Mouse (Mus musculus) thymus, postnatal 14 days (tissue): Measurements from ENCODE around the gene Nfx1.

Experiments used
- DNase-seq: peaks from one replicate; pipeline ENCODE4 v3.0.0; 2021

The Nfx1 gene

GRCm38 (mm10) chr4:41048926-41049325 lies 78.2 kb downstream of the Nfx1 start:
- no peak for DNase-seq

DNA sequence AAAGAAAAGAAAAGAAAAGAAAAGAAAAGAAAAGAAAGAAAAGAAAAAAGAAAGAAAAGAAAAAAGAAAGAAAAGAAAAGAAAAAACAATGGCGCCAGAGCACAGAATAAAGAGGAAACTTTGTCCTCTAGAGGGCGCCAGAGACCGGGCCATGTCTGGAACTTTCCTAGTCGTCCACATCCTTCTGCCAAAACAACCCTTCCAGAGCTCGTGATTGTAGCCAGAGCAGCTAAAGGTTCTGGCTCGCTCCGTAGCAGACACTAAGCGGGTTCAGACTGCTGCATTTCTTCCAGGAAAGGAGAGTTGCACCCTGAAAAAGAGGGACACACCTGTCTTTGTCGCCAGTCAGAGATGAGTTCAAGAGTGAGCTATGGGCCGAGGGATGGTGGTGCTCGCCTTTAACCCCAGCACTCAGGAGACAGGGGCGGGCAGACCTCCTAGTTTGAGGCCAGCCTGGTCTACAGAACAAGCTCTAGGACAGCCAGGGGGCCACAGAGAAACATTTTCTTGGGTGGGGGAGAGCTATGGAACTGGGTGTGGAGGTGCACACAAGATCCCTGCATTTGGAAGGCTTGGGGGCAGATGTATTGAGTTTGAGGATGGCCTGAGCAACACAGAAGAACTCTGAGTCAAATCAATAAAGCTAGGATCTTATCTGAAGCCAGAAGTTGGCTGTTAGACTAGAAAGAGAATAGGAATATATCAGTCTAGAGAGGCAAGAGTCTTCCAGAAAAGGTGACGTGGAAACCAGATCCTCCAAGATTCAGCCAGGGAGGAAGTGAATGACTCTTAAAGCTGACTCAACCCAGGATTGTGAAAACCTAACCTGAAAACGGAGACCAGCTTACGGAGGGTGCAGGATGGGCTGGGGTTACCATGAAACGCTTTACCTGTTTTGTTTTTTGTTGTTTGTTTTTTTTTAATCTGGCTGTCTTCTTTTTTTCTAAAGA lies 80.3 kb downstream of the Nfx1 start:
- DNase-seq: peak; percentile 79

- DNase-seq: no peak
Observed at GRCm38 (mm10) chr4:41051781-41052180, 81.1 kb downstream of the Nfx1 start.

DNA sequence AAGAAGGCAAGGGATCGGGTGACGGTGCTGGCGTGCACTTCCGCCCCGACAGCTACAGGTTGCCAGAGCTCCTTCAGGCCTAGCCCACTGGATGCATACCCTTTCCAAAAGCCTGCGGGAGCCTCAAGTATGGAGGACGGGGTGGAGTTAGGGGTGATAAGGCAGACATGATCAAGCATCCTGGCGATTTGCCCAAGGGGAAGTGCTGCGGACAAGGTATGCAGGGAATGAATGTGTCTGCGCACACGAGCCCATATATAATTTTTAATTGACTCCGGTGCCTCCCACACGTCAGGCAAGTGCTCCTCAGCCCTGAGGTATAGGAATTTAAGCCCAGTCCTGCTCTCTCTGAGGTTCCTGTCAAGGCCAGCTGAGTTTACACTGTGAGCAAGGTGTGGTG lies 84.4 kb downstream of the Nfx1 start:
- DNase-seq: no peak

DNA sequence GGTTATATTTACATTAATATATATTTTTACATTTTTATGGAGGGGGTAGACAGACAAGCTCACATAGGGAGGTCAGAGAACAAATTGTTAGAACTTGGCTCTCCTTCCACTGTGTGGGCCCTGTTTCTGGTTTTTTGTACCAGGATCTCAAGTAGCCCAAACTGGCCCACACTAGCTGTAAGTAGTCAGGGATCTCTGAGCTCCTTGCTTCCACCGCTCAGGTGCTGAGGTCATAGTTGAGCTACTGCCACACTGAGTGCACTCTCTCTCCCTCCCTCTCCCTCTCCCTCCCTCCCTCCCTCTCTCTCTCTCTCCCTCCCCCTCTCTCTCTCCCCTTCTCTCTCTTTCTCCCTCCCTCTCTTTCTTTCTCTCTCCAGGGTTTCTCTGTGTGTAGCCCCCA lies 85.5 kb downstream of the Nfx1 start:
- DNase-seq: no peak

DNA sequence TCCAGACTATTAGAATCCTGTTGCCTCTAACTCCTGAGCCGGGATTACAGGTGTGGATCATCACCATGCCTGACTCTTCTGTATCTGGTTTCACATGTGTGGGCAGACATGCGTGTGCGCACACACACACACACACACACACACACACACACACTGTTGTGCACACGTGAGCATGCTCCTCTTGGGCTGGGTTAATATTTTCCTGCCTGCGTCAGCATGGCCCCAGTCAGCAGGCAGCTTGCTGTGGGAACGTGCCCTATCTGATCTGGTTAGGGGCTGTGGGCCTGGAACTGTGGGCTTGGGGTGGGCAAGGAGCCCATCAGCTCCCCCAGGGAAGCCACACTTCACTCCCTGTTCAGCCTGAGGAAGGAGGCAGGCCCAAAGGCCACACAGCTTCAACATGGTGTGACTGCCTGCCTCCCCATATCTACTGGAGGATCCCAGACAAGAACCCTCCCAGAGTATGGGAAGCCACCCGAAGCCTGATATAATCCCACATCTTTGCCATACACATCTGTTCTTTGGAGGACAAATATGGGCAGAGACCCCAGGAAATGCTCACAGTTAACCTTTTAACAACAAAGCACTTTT lies 86.1 kb downstream of the Nfx1 start:
- DNase-seq: no peak

DNA sequence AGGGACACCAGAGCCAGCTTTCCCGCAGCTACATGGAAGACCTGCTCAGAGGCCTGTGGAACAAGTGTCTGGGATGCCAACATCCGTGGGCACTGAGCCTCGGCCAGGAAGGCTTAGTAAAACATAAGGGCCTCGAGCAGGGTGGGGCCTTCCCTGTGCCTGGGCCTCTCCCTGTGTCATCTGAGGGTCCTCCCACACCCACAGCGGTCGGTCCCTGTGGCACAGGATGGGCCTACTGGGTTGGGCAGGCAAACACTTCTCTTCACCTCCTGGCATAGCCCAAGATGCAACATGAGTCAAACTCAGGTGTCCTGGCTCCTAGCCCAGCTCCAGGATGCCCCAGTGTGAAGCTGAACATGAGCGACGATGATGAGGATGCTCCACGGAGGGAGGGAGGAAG lies 86.7 kb downstream of the Nfx1 start:
- DNase-seq: no peak

- no peak for DNase-seq
Observed at GRCm38 (mm10) chr4:41063351-41063750, 92.6 kb downstream of the Nfx1 start.

- peak; percentile 45 for DNase-seq
Observed at GRCm38 (mm10) chr4:41063894-41064673, 93.4 kb downstream of the Nfx1 start.

- DNase-seq: no peak
Observed at GRCm38 (mm10) chr4:41065196-41065595, 94.5 kb downstream of the Nfx1 start.

GRCm38 (mm10) chr4:41071500-41072429 lies 101.1 kb downstream of the Nfx1 start:
- no peak for DNase-seq

DNA sequence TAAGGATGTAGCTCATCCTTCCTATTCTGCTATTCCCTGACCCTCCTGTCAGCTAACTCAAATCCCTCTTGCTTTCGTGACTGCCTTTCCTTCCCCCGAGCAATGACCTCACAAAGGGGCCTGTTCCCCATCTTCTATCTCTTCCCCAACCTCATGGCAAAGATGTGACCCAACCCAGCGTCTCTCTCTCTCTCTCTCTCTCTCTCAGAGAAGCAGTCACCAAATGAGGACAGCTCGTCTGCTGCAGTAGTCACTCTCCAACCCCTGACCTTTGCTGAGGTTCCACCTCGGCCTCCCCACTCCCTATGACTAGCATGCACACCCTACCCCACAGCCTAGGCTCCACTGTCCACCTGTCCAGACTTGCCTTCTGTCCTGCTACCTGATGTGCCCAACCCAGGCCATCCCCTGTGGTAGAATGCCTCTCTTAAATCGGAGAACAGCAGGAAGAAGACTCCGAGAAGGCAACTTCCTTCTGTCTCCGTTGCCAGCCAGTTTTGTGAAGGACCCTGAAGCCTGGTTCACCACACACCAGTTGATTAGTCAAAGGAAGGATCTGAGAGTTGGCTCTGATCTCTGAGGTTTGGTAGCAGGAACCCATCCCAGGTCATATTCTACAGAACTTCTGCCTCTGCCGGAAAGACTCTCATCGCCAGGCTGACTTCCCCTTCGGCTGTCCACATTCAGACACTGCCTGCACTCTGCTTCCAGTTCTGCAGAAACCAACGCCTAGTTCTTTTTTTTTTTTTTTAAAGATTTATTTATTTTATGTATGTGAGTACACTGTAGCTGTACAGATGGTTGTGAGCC lies 102.5 kb downstream of the Nfx1 start:
- DNase-seq: no peak

DNA sequence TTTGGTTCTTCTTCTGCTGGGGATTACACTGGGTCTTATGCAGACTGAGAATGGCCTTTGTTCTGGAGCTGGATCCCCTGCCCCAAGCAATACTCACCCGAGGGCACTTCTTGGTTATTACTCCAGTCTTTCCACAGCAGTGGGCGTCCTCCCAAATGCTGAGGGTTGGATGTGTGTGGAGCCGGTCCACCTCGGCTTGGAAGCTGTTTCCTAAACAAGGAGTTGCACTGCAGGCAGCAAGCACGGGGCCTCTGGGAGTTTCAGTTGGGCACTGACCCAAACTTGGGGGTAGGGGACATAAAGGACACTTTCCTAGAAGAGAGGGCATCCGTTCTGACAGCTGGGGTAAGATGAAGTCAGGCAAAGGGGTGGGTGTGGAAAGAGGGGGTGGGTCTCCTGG lies 103.8 kb downstream of the Nfx1 start:
- DNase-seq: no peak
